Mouse (Mus musculus) midbrain, postnatal 0 days (tissue): ENCODE measurements around the gene Psen2. TPM values are rescaled to one million over a fixed set of nuclear protein-coding genes. Genes with fewer than 3 reads are reported as not detected.

Experiments
- ATAC-seq: fragments of 200-750 bp; cut with Nextera tagmentation; 2 replicates; pipeline ENCODE4 v1.8.0; 2017; ENCODE audit warnings: moderate number of reproducible peaks, mild to moderate bottlenecking, moderate TSS enrichment, moderate library complexity; ENCODE audit not compliant: low FRiP score
- DNase-seq: peaks from one replicate; pipeline ENCODE4 v3.0.0-alpha.2; 2015; ENCODE audit warnings: low spot score
- H3K27ac ChIP-seq: fragments of 300-500 bp; sonication (generic); 2 replicates; pipeline ENCODE4 v1.5.1; 2014; ENCODE audit warnings: low read depth, mild to moderate bottlenecking, low read length, mixed read lengths
- H3K27me3 ChIP-seq: fragments of 300-500 bp; sonication (generic); 2 replicates; pipeline ENCODE4 v1.6.1; 2014; ENCODE audit warnings: low read length, control low read depth, mixed read lengths; ENCODE audit not compliant: insufficient read depth
- H3K36me3 ChIP-seq: fragments of 300-500 bp; sonication (generic); 2 replicates; pipeline ENCODE4 v1.6.1; 2014; ENCODE audit warnings: low read length, control low read depth, mixed read lengths; ENCODE audit not compliant: insufficient read depth
- H3K4me1 ChIP-seq: fragments of 300-500 bp; sonication (generic); 2 replicates; pipeline ENCODE4 v1.6.1; 2014; ENCODE audit warnings: mild to moderate bottlenecking, control low read depth, antibody characterized with exemption, low read length, mixed read lengths; ENCODE audit not compliant: insufficient read depth
- H3K4me2 ChIP-seq: fragments of 300-500 bp; sonication (generic); 2 replicates; pipeline ENCODE4 v1.6.1; 2014; ENCODE audit warnings: low read depth, mild to moderate bottlenecking, low read length, mixed read lengths; ENCODE audit not compliant: poor library complexity, severe bottlenecking
- H3K4me3 ChIP-seq: fragments of 300-500 bp; sonication (generic); 2 replicates; pipeline ENCODE4 v1.5.1; 2014; ENCODE audit warnings: low read depth, mild to moderate bottlenecking, low read length, moderate library complexity
- H3K9ac ChIP-seq: fragments of 300-500 bp; sonication (generic); replicated peaks from 2 replicates; pipeline ENCODE4 v1.6.1; 2014; ENCODE audit warnings: mild to moderate bottlenecking, low read length, moderate library complexity, mixed read lengths; ENCODE audit not compliant: poor library complexity, severe bottlenecking
- H3K9me3 ChIP-seq: fragments of 300-500 bp; sonication (generic); 2 replicates; pipeline ENCODE4 v1.6.1; 2016; ENCODE audit warnings: low read length, control low read depth
- CTCF ChIP-seq: IDR thresholded peaks from 2 replicates; pipeline ENCODE4 v1.5.1; 2016; ENCODE audit warnings: antibody characterized with exemption, mild to moderate bottlenecking
- WGBS: fragments of 180-500 bp; shearing (Covaris S2); extraction: QIAGEN DNeasy Blood & Tissue Kit; methylation state at CpG from one replicate; pipeline ENCODE4 v1.1.7; 2014; 5-methylcytosine and 5-hydroxymethylcytosine counted together
- polyA plus RNA-seq: library from polyadenylated mRNA; unstranded; fragments of >200 nt; fragmentation: Nextera tagmentation; extraction: Ambion mirVana; gene quantifications from 2 replicates; pipeline ENCODE4 v1.2.1, GENCODE M21; 2015
- total RNA-seq: library from RNA; depleted of rRNA; stranded (reverse); fragments of >200 nt; gene quantifications from 2 replicates; pipeline ENCODE4 v1.2.3, GENCODE M21; 2014

The Psen2 gene
- total and polyA plus RNA-seq, 2 experiments from 2014 or later, result 22.0 to 32.1 TPM

GRCm38 (mm10) chr1:180222007-180222406, 41.2 kb downstream of the Psen2 start:
- no peak overlapping the region for H3K4me2 ChIP-seq
- H3K27ac ChIP-seq, result no peak overlapping the region
- ATAC-seq (no peak), DNase-seq (no peak)
- WGBS, result 88% methylated on average over 1 of the region's 1 CpGs
- no peaks in the 10 kb centered on the region for H3K27me3 ChIP-seq
- H3K36me3 ChIP-seq, result peaks cover under 1% of the 10 kb centered on the region; the same call in 1 of the 2 replicates
- no peaks in the 10 kb centered on the region for H3K9me3 ChIP-seq
- no peaks in the 10 kb centered on the region for H3K4me1 ChIP-seq
- H3K4me3 ChIP-seq, result no peak overlapping the region
- no peak overlapping the region for H3K9ac ChIP-seq
- no peak for TF ChIP-seq CTCF

GRCm38 (mm10) chr1:180220791-180221542, 42.3 kb downstream of the Psen2 start:
- DNase-seq (no peak), ATAC-seq (no peak)
- Histone ChIP-seq H3K27me3 (no peaks in the 10 kb centered on the region), H3K9ac (no peak overlapping the region), H3K27ac (no peak overlapping the region), H3K4me3 (no peak overlapping the region), H3K4me1 (no peaks in the 10 kb centered on the region), H3K9me3 (no peaks in the 10 kb centered on the region), H3K36me3 (no peaks in the 10 kb centered on the region), H3K4me2 (no peak overlapping the region)
- TF ChIP-seq CTCF, result no peak
- WGBS, result 91% methylated on average over 19 of the region's 19 CpGs

GRCm38 (mm10) chr1:180216541-180217276, 46.5 kb downstream of the Psen2 start:
- no peak overlapping the region for H3K9ac ChIP-seq
- H3K4me3 ChIP-seq, result no peak overlapping the region
- DNase-seq (no peak), ATAC-seq (no peak)
- H3K9me3 ChIP-seq, result no peaks in the 10 kb centered on the region
- H3K27me3 ChIP-seq, result no peaks in the 10 kb centered on the region
- no peaks in the 10 kb centered on the region for H3K36me3 ChIP-seq
- H3K4me2 ChIP-seq, result no peak overlapping the region
- no peaks in the 10 kb centered on the region for H3K4me1 ChIP-seq
- no peak for TF ChIP-seq CTCF
- 47% methylated on average over 5 of the region's 5 CpGs for WGBS
- no peak overlapping the region for H3K27ac ChIP-seq

- Histone ChIP-seq H3K27ac (no peak overlapping the region), H3K9me3 (no peaks in the 10 kb centered on the region), H3K4me2 (no peak overlapping the region), H3K9ac (no peak overlapping the region), H3K4me1 (no peaks in the 10 kb centered on the region), H3K4me3 (no peak overlapping the region), H3K36me3 (no peaks in the 10 kb centered on the region), H3K27me3 (no peaks in the 10 kb centered on the region)
- ATAC-seq (peak; percentile 44; the same call in 1 of the 2 replicates), DNase-seq (peak; percentile 80)
- TF ChIP-seq CTCF, result peak; percentile 97
- 17% methylated on average over 4 of the region's 4 CpGs for WGBS
Observed at GRCm38 (mm10) chr1:180215044-180215443, 48.2 kb downstream of the Psen2 start.

GRCm38 (mm10) chr1:180212911-180213310, 50.3 kb downstream of the Psen2 start:
- Histone ChIP-seq H3K4me2 (no peak overlapping the region), H3K4me1 (no peaks in the 10 kb centered on the region), H3K27me3 (no peaks in the 10 kb centered on the region), H3K9me3 (no peaks in the 10 kb centered on the region), H3K9ac (no peak overlapping the region), H3K27ac (no peak overlapping the region), H3K36me3 (no peaks in the 10 kb centered on the region), H3K4me3 (no peak overlapping the region)
- no peak for TF ChIP-seq CTCF
- DNase-seq, result no peak
- WGBS, result 90% methylated on average over 5 of the region's 5 CpGs
- no peak for ATAC-seq

- no peak for DNase-seq
- H3K27ac ChIP-seq, result no peak overlapping the region
- H3K27me3 ChIP-seq, result no peaks in the 10 kb centered on the region
- no peak overlapping the region for H3K4me3 ChIP-seq
- no peaks in the 10 kb centered on the region for H3K9me3 ChIP-seq
- H3K4me2 ChIP-seq, result no peak overlapping the region
- no peak for TF ChIP-seq CTCF
- no peak overlapping the region for H3K9ac ChIP-seq
- 86% methylated on average over 9 of the region's 9 CpGs for WGBS
- no peak for ATAC-seq
- H3K4me1 ChIP-seq, result no peaks in the 10 kb centered on the region
- H3K36me3 ChIP-seq, result no peaks in the 10 kb centered on the region
Observed at GRCm38 (mm10) chr1:180210781-180211271, 52.4 kb downstream of the Psen2 start.
